Mouse (Mus musculus) intestine, embryonic 16.5 days (tissue): ENCODE data around the gene Dmrt1. TPM values are rescaled to one million over a fixed set of nuclear protein-coding genes. Genes with fewer than 3 reads are reported as not detected.

Experiments
- ATAC-seq: fragments of 200-750 bp; cut with Nextera tagmentation; 2 replicates; pipeline ENCODE4 v1.8.0; 2017; ENCODE audit warnings: moderate TSS enrichment, moderate library complexity
- H3K27ac ChIP-seq: fragments of 300-500 bp; sonication (generic); 2 replicates; pipeline ENCODE4 v1.5.1; 2014; ENCODE audit warnings: mild to moderate bottlenecking, low read length
- H3K27me3 ChIP-seq: fragments of 300-500 bp; sonication (generic); replicated peaks from 2 replicates; pipeline ENCODE4 v1.6.1; 2014; ENCODE audit warnings: low read length, control low read depth, mixed read lengths; ENCODE audit not compliant: control insufficient read depth, insufficient read depth
- H3K36me3 ChIP-seq: fragments of 300-500 bp; sonication (generic); 2 replicates; pipeline ENCODE4 v1.6.1; 2014; ENCODE audit warnings: low read length, control low read depth; ENCODE audit not compliant: control insufficient read depth, insufficient read depth
- H3K4me1 ChIP-seq: fragments of 300-500 bp; sonication (generic); 2 replicates; pipeline ENCODE4 v1.6.1; 2014; ENCODE audit warnings: low read length, control low read depth, mixed read lengths; ENCODE audit not compliant: control insufficient read depth, insufficient read depth
- H3K4me2 ChIP-seq: fragments of 300-500 bp; sonication (generic); 2 replicates; pipeline ENCODE4 v1.6.1; 2014; ENCODE audit warnings: low read depth, low read length, control low read depth
- H3K4me3 ChIP-seq: fragments of 300-500 bp; sonication (generic); 2 replicates; pipeline ENCODE4 v1.5.1; 2014; ENCODE audit warnings: mild to moderate bottlenecking, low read length
- H3K9ac ChIP-seq: fragments of 300-500 bp; sonication (generic); 2 replicates; pipeline ENCODE4 v1.6.1; 2014; ENCODE audit warnings: low read depth, low read length
- H3K9me3 ChIP-seq: fragments of 300-500 bp; sonication (generic); 2 replicates; pipeline ENCODE4 v1.6.1; 2016; ENCODE audit warnings: low read length, control low read depth; ENCODE audit not compliant: control insufficient read depth
- WGBS: fragments of 180-500 bp; shearing (Covaris S2); extraction: QIAGEN DNeasy Blood & Tissue Kit; methylation state at CpG from one replicate; pipeline ENCODE4 v1.1.7; 2014; 5-methylcytosine and 5-hydroxymethylcytosine counted together
- polyA plus RNA-seq: library from polyadenylated mRNA; unstranded; fragments of >200 nt; fragmentation: Nextera tagmentation; extraction: Ambion mirVana; gene quantifications from 2 replicates; pipeline ENCODE4 v1.2.1, GENCODE M21; 2015

Dmrt1 gene
- polyA plus RNA-seq, 1 experiment from 2014 or later: not detected

GRCm38 (mm10) chr19:25547086-25547643 is 41.7 kb downstream of the Dmrt1 start:
- Histone ChIP-seq H3K4me2 (no peak overlapping the region), H3K9ac (no peak overlapping the region), H3K27ac (no peak overlapping the region), H3K27me3 (no peaks in the 10 kb centered on the region; the same call in 1 of the 2 replicates), H3K9me3 (no peaks in the 10 kb centered on the region), H3K4me1 (no peaks in the 10 kb centered on the region), H3K4me3 (no peak overlapping the region), H3K36me3 (no peaks in the 10 kb centered on the region)
- no peak for ATAC-seq
- 82% methylated on average over 9 of the region's 9 CpGs for WGBS

GRCm38 (mm10) chr19:25550346-25550745 is 44.9 kb downstream of the Dmrt1 start:
- no peak overlapping the region for H3K9ac ChIP-seq
- H3K4me3 ChIP-seq: no peak overlapping the region
- H3K36me3 ChIP-seq: no peaks in the 10 kb centered on the region
- no peaks in the 10 kb centered on the region for H3K27me3 ChIP-seq
- H3K4me1 ChIP-seq: no peaks in the 10 kb centered on the region
- H3K4me2 ChIP-seq: no peak overlapping the region
- no peak for ATAC-seq
- no peaks in the 10 kb centered on the region for H3K9me3 ChIP-seq
- WGBS: 70% methylated on average over 5 of the region's 5 CpGs
- no peak overlapping the region for H3K27ac ChIP-seq

GRCm38 (mm10) chr19:25551053-25551452 is 45.6 kb downstream of the Dmrt1 start:
- no peak for ATAC-seq
- Histone ChIP-seq H3K4me3 (no peak overlapping the region), H3K4me1 (no peaks in the 10 kb centered on the region), H3K27ac (no peak overlapping the region), H3K27me3 (no peaks in the 10 kb centered on the region), H3K9ac (no peak overlapping the region), H3K9me3 (no peaks in the 10 kb centered on the region), H3K4me2 (no peak overlapping the region), H3K36me3 (no peaks in the 10 kb centered on the region)
- 72% methylated on average over 5 of the region's 5 CpGs for WGBS

GRCm38 (mm10) chr19:25564430-25564829 is 59.0 kb downstream of the Dmrt1 start:
- Histone ChIP-seq H3K4me3 (no peak overlapping the region), H3K27me3 (no peaks in the 10 kb centered on the region), H3K27ac (no peak overlapping the region), H3K9me3 (no peaks in the 10 kb centered on the region), H3K36me3 (no peaks in the 10 kb centered on the region), H3K4me1 (no peaks in the 10 kb centered on the region), H3K9ac (no peak overlapping the region), H3K4me2 (no peak overlapping the region)
- WGBS: 69% methylated on average over 12 of the region's 12 CpGs
- peak; percentile 60 for ATAC-seq

GRCm38 (mm10) chr19:25569778-25570177 is 64.4 kb downstream of the Dmrt1 start:
- no peak overlapping the region for H3K4me2 ChIP-seq
- no peak overlapping the region for H3K27ac ChIP-seq
- no peaks in the 10 kb centered on the region for H3K27me3 ChIP-seq
- 63% methylated on average over 7 of the region's 7 CpGs for WGBS
- no peaks in the 10 kb centered on the region for H3K9me3 ChIP-seq
- no peak overlapping the region for H3K9ac ChIP-seq
- ATAC-seq: peak; percentile 87
- H3K4me1 ChIP-seq: peaks cover 7% of the 10 kb centered on the region
- H3K36me3 ChIP-seq: no peaks in the 10 kb centered on the region
- no peak overlapping the region for H3K4me3 ChIP-seq

- H3K4me2 ChIP-seq: no peak overlapping the region
- no peaks in the 10 kb centered on the region for H3K36me3 ChIP-seq
- ATAC-seq: no peak
- H3K9me3 ChIP-seq: no peaks in the 10 kb centered on the region
- 38% methylated on average over 10 of the region's 10 CpGs for WGBS
- no peaks in the 10 kb centered on the region for H3K27me3 ChIP-seq
- peaks cover 14% of the 10 kb centered on the region for H3K4me1 ChIP-seq
- H3K4me3 ChIP-seq: no peak overlapping the region
- no peak overlapping the region for H3K9ac ChIP-seq
- no peak overlapping the region for H3K27ac ChIP-seq
Measured at GRCm38 (mm10) chr19:25574431-25574830, 69.0 kb downstream of the Dmrt1 start.

- peak overlapping the region; percentile 43 for H3K4me2 ChIP-seq
- ATAC-seq: peak; percentile 60
- 5% methylated on average over 17 of the region's 17 CpGs for WGBS
- no peaks in the 10 kb centered on the region for H3K9me3 ChIP-seq
- H3K4me3 ChIP-seq: peak overlapping the region; percentile 19
- no peaks in the 10 kb centered on the region for H3K36me3 ChIP-seq
- peaks cover 11% of the 10 kb centered on the region for H3K4me1 ChIP-seq
- no peak overlapping the region for H3K9ac ChIP-seq
- H3K27me3 ChIP-seq: no peaks in the 10 kb centered on the region
- no peak overlapping the region for H3K27ac ChIP-seq
Measured at GRCm38 (mm10) chr19:25574981-25575814, 69.8 kb downstream of the Dmrt1 start.

GRCm38 (mm10) chr19:25578358-25578757 is 72.9 kb downstream of the Dmrt1 start:
- ATAC-seq: peak; percentile 85
- Histone ChIP-seq H3K36me3 (no peaks in the 10 kb centered on the region), H3K9ac (no peak overlapping the region), H3K4me2 (no peak overlapping the region), H3K9me3 (no peaks in the 10 kb centered on the region), H3K27ac (no peak overlapping the region), H3K4me3 (no peak overlapping the region), H3K27me3 (no peaks in the 10 kb centered on the region), H3K4me1 (peaks cover 11% of the 10 kb centered on the region)
- 79% methylated on average over 2 of the region's 2 CpGs for WGBS

- 89% methylated on average over 2 of the region's 2 CpGs for WGBS
- no peaks in the 10 kb centered on the region for H3K27me3 ChIP-seq
Measured at GRCm38 (mm10) chr19:25579440-25579839, 74.0 kb downstream of the Dmrt1 start.

More at GRCm38 (mm10) chr19:25579440-25579839, 74.0 kb downstream of the Dmrt1 start:
- ATAC-seq: no peak
- no peak overlapping the region for H3K4me3 ChIP-seq
- H3K36me3 ChIP-seq: no peaks in the 10 kb centered on the region
- no peaks in the 10 kb centered on the region for H3K9me3 ChIP-seq
- H3K27ac ChIP-seq: no peak overlapping the region
- no peak overlapping the region for H3K9ac ChIP-seq
- no peak overlapping the region for H3K4me2 ChIP-seq
- peaks cover 10% of the 10 kb centered on the region for H3K4me1 ChIP-seq
